Comparison of ENCODE assay signal across 29 mouse cellular contexts in the genomic region with DNA sequence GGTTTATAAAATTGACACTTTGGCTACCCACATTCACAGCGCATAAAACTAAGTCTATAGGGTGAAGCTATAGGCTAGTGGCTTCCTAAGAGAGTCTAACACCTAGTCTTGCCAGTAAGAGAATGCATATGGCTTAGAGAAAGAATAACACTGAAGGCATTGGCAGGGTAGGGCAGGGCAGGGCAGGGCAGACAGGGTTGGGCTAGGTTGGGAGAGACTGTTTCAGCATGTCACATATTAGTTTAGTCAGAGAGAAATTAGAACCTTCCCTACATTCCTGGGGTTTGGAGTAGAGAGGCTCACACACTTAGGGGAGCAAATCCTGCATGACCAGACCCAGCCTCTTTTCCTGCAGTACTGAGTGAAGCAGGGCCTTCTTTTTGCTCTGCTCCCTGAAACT. TPM values are rescaled to one million over a fixed set of nuclear protein-coding genes. Genes with fewer than 3 reads are reported as not detected.
A peak's percentile ranks its signal among the peaks of the same experiment; 100 is the strongest.
DNase-seq lines count a peak whose midpoint lies in the region; ATAC-seq and TF ChIP-seq lines count a peak whose summit lies in the region.
"Had no signal": no experiment of that assay in that cellular context is flagged by ENCODE, and none has a peak within 500 bp of the region (broad histone marks: within the 10 kb centered on the region; RNA-seq: fewer than 3 reads in every experiment).

No protein-coding gene starts in this region.

- peak overlapping the region; percentile 57 for H3K4me2 ChIP-seq in heart, embryonic 11.5 days
- H3K4me2 ChIP-seq in heart, postnatal 0 days (ENCODE audit: low read depth, low read length), result peak overlapping the region; percentile 74
- no peak overlapping the region for H3K4me2 ChIP-seq in limb, embryonic 15.5 days
- no peak overlapping the region for H3K4me2 ChIP-seq in stomach, embryonic 14.5 days (replicated peaks; ENCODE audit: low read depth, low read length)
- H3K4me2 ChIP-seq: hindbrain, embryonic 12.5 days; limb, embryonic 13.5 days; liver, embryonic 13.5 days; midbrain, embryonic 11.5 days had no signal

- H3K9ac ChIP-seq in heart, embryonic 11.5 days (ENCODE audit: low read depth, low read length), result peak overlapping the region; percentile 65
- H3K9ac ChIP-seq in heart, postnatal 0 days (replicated peaks; ENCODE audit: low read depth, low read length), result peak overlapping the region; percentile 72
- no peak overlapping the region for H3K9ac ChIP-seq in limb, embryonic 15.5 days
- H3K9ac ChIP-seq in stomach, embryonic 14.5 days (replicated peaks; ENCODE audit: low read depth, low read length), result no peak overlapping the region
- H3K9ac ChIP-seq: forebrain, postnatal 0 days; hindbrain, embryonic 12.5 days; limb, embryonic 13.5 days; liver, embryonic 13.5 days had no signal

- WGBS in heart, embryonic 11.5 days (ENCODE audit: insufficient replicate concordance), result 56% methylated on average over 1 of the region's 1 CpGs
- 55% methylated on average over 1 of the region's 1 CpGs for WGBS in heart, postnatal 0 days
- 58% methylated on average over 1 of the region's 1 CpGs for WGBS in limb, embryonic 15.5 days
- 76% methylated on average over 1 of the region's 1 CpGs for WGBS in stomach, embryonic 14.5 days

- no peak for ATAC-seq in heart, embryonic 11.5 days (replicated peaks; ENCODE audit: insufficient number of reproducible peaks, low FRiP score, low TSS enrichment)
- ATAC-seq in heart, postnatal 0 days (ENCODE audit: insufficient read depth, low read depth), result no peak
- no peak for ATAC-seq in limb, embryonic 15.5 days (ENCODE audit: insufficient number of reproducible peaks, low FRiP score, low TSS enrichment, low read depth)
- 0 out of 2 replicates have a peak, but pooled peaks have one; percentile 28 for ATAC-seq in stomach, embryonic 14.5 days (ENCODE audit: insufficient number of reproducible peaks, insufficient read depth, low FRiP score, low read depth)
- no peak for ATAC-seq in frontal cortex, adult (ENCODE audit: low TSS enrichment)
- ATAC-seq: forebrain, postnatal 0 days; Patski had no signal

- no peak for DNase-seq in heart, adult 9 months (ENCODE audit: low spot score in 2 of 2)
- no peak for DNase-seq in heart, postnatal 0 days (ENCODE audit: low spot score)
- no peak for DNase-seq in heart, postnatal 36 days
- DNase-seq: adrenal gland, postnatal 36 days; B cell, adult 2 months; cerebellum, adult 9-11 months; forebrain, postnatal 0 days; kidney, postnatal 10 days; liver, embryonic 13.5 days; lung, adult 2 months; lung, postnatal 14 days; spleen, adult 18-20 months; thymus, adult 18-20 months; thymus, postnatal 4 days had no signal

- H3K36me3 ChIP-seq in heart, embryonic 11.5 days (ENCODE audit: control insufficient read depth, insufficient read depth, low read length), result no peaks in the 10 kb centered on the region
- no peaks in the 10 kb centered on the region; the same call in 1 of the 2 replicates for H3K36me3 ChIP-seq in heart, postnatal 0 days (replicated peaks; ENCODE audit: control insufficient read depth, insufficient read depth, low read length)
- H3K36me3 ChIP-seq in limb, embryonic 15.5 days, result no peaks in the 10 kb centered on the region
- no peaks in the 10 kb centered on the region for H3K36me3 ChIP-seq in stomach, embryonic 14.5 days (ENCODE audit: control insufficient read depth, insufficient read depth, low read length)
- H3K36me3 ChIP-seq: hindbrain, embryonic 12.5 days; limb, embryonic 13.5 days; liver, embryonic 13.5 days had no signal

- intact Hi-C loops in heart, postnatal 36 days (cut with DNase I), result no loop called here

- no peaks in the 10 kb centered on the region for H3K27me3 ChIP-seq in heart, embryonic 11.5 days (ENCODE audit: control insufficient read depth, insufficient read depth, low read length)
- H3K27me3 ChIP-seq in heart, postnatal 0 days (ENCODE audit: control insufficient read depth, insufficient read depth, low read length), result no peaks in the 10 kb centered on the region
- H3K27me3 ChIP-seq in limb, embryonic 15.5 days, result no peaks in the 10 kb centered on the region
- H3K27me3 ChIP-seq in stomach, embryonic 14.5 days (ENCODE audit: control insufficient read depth, insufficient read depth, low read length), result no peaks in the 10 kb centered on the region
- H3K27me3 ChIP-seq: Patski had no signal

- no peak for TF ChIP-seq CTCF in heart, postnatal 0 days (IDR thresholded peaks at IDR 0.05; ENCODE audit: low read depth)

- peak overlapping the region; percentile 34 for H3K4me3 ChIP-seq in heart, embryonic 11.5 days (ENCODE audit: low read depth, low read length)
- H3K4me3 ChIP-seq in heart, postnatal 0 days (ENCODE audit: low read depth, low read length), result peak overlapping the region; percentile 51
- no peak overlapping the region for H3K4me3 ChIP-seq in limb, embryonic 15.5 days
- no peak overlapping the region for H3K4me3 ChIP-seq in stomach, embryonic 14.5 days (ENCODE audit: low read depth, low read length)
- H3K4me3 ChIP-seq: hindbrain, embryonic 12.5 days; limb, embryonic 13.5 days; liver, embryonic 13.5 days had no signal

- H3K27ac ChIP-seq in heart, embryonic 11.5 days (ENCODE audit: low read depth, low read length), result peak overlapping the region; percentile 73
- H3K27ac ChIP-seq in heart, postnatal 0 days (ENCODE audit: low read depth), result peak overlapping the region; percentile 99
- 0 out of 2 replicates have a peak overlapping the region, but pooled peaks have one; percentile 11 for H3K27ac ChIP-seq in limb, embryonic 15.5 days
- H3K27ac ChIP-seq in stomach, embryonic 14.5 days (ENCODE audit: low read length), result no peak overlapping the region
- H3K27ac ChIP-seq: hindbrain, embryonic 12.5 days; limb, embryonic 13.5 days; liver, embryonic 13.5 days had no signal

- TF ChIP-seq EP300 in heart, postnatal 0 days (IDR thresholded peaks at IDR 0.05; ENCODE audit: low read depth), result no peak

- H3K9me3 ChIP-seq in heart, embryonic 11.5 days (replicated peaks; ENCODE audit: control insufficient read depth, low read length), result no peaks in the 10 kb centered on the region
- no peaks in the 10 kb centered on the region for H3K9me3 ChIP-seq in heart, postnatal 0 days (replicated peaks; ENCODE audit: control insufficient read depth, low read length)
- no peaks in the 10 kb centered on the region for H3K9me3 ChIP-seq in limb, embryonic 15.5 days
- H3K9me3 ChIP-seq in stomach, embryonic 14.5 days (ENCODE audit: control insufficient read depth, low read depth, low read length), result no peaks in the 10 kb centered on the region
- H3K9me3 ChIP-seq: G1E; hindbrain, embryonic 12.5 days; limb, embryonic 13.5 days; liver, embryonic 13.5 days had no signal

- H3K4me1 ChIP-seq in heart, embryonic 11.5 days (ENCODE audit: control insufficient read depth, insufficient read depth, low read length), result peaks cover 17% of the 10 kb centered on the region
- H3K4me1 ChIP-seq in heart, postnatal 0 days (ENCODE audit: control insufficient read depth, insufficient read depth), result peaks cover 23% of the 10 kb centered on the region
- H3K4me1 ChIP-seq in limb, embryonic 15.5 days, result peaks cover 12% of the 10 kb centered on the region
- no peaks in the 10 kb centered on the region for H3K4me1 ChIP-seq in stomach, embryonic 14.5 days (ENCODE audit: control insufficient read depth, insufficient read depth, low read length)

RNA-seq across cellular contexts. Expression of a gene that starts 0.7 kb away (rescaled TPM):
- polyA plus RNA-seq in heart, embryonic 11.5 days (2014; fragmentation: Nextera tagmentation; extraction: Ambion mirVana), result 106 and 127 TPM in 2 replicates
- total RNA-seq in heart, postnatal 0 days (2014; rRNA removed; ENCODE audit: low replicate concordance), result 190 and 249 TPM in 2 replicates
- polyA plus RNA-seq in heart, postnatal 0 days (2015; fragmentation: Nextera tagmentation; extraction: Ambion mirVana), result 96.8 and 104 TPM in 2 replicates
- 100 to 1,000 TPM; 111 to 118 TPM for total RNA-seq in heart, postnatal 36 days (2021)
- polyA plus RNA-seq in limb, embryonic 15.5 days (2015; fragmentation: Nextera tagmentation; extraction: Ambion mirVana), result 20.6 and 45.9 TPM in 2 replicates
- polyA plus RNA-seq in stomach, embryonic 14.5 days (2014; fragmentation: Nextera tagmentation; extraction: Ambion mirVana), result 0.17 and 0.29 TPM in 2 replicates
- total RNA-seq: neutrophil, adult 5-6 weeks had no signal

RNA-seq across cellular contexts. Expression of a gene that starts 6.6 kb away (rescaled TPM):
- polyA plus RNA-seq in heart, embryonic 11.5 days (2014; fragmentation: Nextera tagmentation; extraction: Ambion mirVana), result 78.1 and 84.6 TPM in 2 replicates
- total RNA-seq in heart, postnatal 0 days (2014; rRNA removed; ENCODE audit: low replicate concordance), result 71.2 and 91.6 TPM in 2 replicates
- polyA plus RNA-seq in heart, postnatal 0 days (2015; fragmentation: Nextera tagmentation; extraction: Ambion mirVana), result 42.6 and 42.9 TPM in 2 replicates
- total RNA-seq in heart, postnatal 36 days (2021), result 100 to 1,000 TPM in 1 of 2 experiments, 10 to 100 TPM in 1; 97.8 to 104 TPM
- polyA plus RNA-seq in limb, embryonic 15.5 days (2015; fragmentation: Nextera tagmentation; extraction: Ambion mirVana), result 79.3 and 80.3 TPM in 2 replicates
- 86.9 and 88.1 TPM in 2 replicates for polyA plus RNA-seq in stomach, embryonic 14.5 days (2014; fragmentation: Nextera tagmentation; extraction: Ambion mirVana)

RNA-seq across cellular contexts. Expression of a gene that starts 11.1 kb away (rescaled TPM):
- 23.6 and 28.0 TPM in 2 replicates for polyA plus RNA-seq in heart, embryonic 11.5 days (2014; fragmentation: Nextera tagmentation; extraction: Ambion mirVana)
- total RNA-seq in heart, postnatal 0 days (2014; rRNA removed; ENCODE audit: low replicate concordance), result 17.7 and 25.0 TPM in 2 replicates
- polyA plus RNA-seq in heart, postnatal 0 days (2015; fragmentation: Nextera tagmentation; extraction: Ambion mirVana), result 11.5 and 13.0 TPM in 2 replicates
- under 1 TPM; 0.92 to 1.00 TPM for total RNA-seq in heart, postnatal 36 days (2021)
- 13.2 and 51.7 TPM in 2 replicates for polyA plus RNA-seq in limb, embryonic 15.5 days (2015; fragmentation: Nextera tagmentation; extraction: Ambion mirVana)
- 0.29 TPM in 1 of 2 replicates, not detected in the other for polyA plus RNA-seq in stomach, embryonic 14.5 days (2014; fragmentation: Nextera tagmentation; extraction: Ambion mirVana)
- total RNA-seq: adrenal gland, postnatal 36 days; common myeloid progenitor, adult 5-6 weeks; G1E; layer of hippocampus, adult 18-20 months; layer of hippocampus, postnatal 14 days; megakaryocyte progenitor cell, adult 5-6 weeks; neutrophil, adult 5-6 weeks had no signal
- polyA plus RNA-seq: forebrain, embryonic 11.5 days; G1E; Patski had no signal

RNA-seq across cellular contexts. Expression of a gene that starts 26.6 kb away (rescaled TPM):
- 5.4 and 7.2 TPM in 2 replicates for polyA plus RNA-seq in heart, embryonic 11.5 days (2014; fragmentation: Nextera tagmentation; extraction: Ambion mirVana)
- 8.8 and 29.8 TPM in 2 replicates for total RNA-seq in heart, postnatal 0 days (2014; rRNA removed; ENCODE audit: low replicate concordance)
- polyA plus RNA-seq in heart, postnatal 0 days (2015; fragmentation: Nextera tagmentation; extraction: Ambion mirVana), result 2.8 and 3.0 TPM in 2 replicates
- total RNA-seq in heart, postnatal 36 days (2021), result 10 to 100 TPM; 20.9 to 21.1 TPM
- 6.7 and 7.2 TPM in 2 replicates for polyA plus RNA-seq in limb, embryonic 15.5 days (2015; fragmentation: Nextera tagmentation; extraction: Ambion mirVana)
- 8.4 and 9.8 TPM in 2 replicates for polyA plus RNA-seq in stomach, embryonic 14.5 days (2014; fragmentation: Nextera tagmentation; extraction: Ambion mirVana)

RNA-seq across cellular contexts. Expression of a gene that starts 27.3 kb away (rescaled TPM):
- polyA plus RNA-seq in heart, embryonic 11.5 days (2014; fragmentation: Nextera tagmentation; extraction: Ambion mirVana), result 13.4 and 18.8 TPM in 2 replicates
- total RNA-seq in heart, postnatal 0 days (2014; rRNA removed; ENCODE audit: low replicate concordance), result 11.1 and 14.2 TPM in 2 replicates
- 11.4 and 11.9 TPM in 2 replicates for polyA plus RNA-seq in heart, postnatal 0 days (2015; fragmentation: Nextera tagmentation; extraction: Ambion mirVana)
- 1 to 10 TPM; 6.6 to 7.1 TPM for total RNA-seq in heart, postnatal 36 days (2021)
- 31.9 and 33.5 TPM in 2 replicates for polyA plus RNA-seq in limb, embryonic 15.5 days (2015; fragmentation: Nextera tagmentation; extraction: Ambion mirVana)
- polyA plus RNA-seq in stomach, embryonic 14.5 days (2014; fragmentation: Nextera tagmentation; extraction: Ambion mirVana), result 20.5 and 20.7 TPM in 2 replicates

Comparison
In these comparisons a context has a peak if more than half of its experiments do, and no peak if none do; other contexts are left out.
1. H3K4me2 ChIP-seq: peak in heart, embryonic 11.5 days (single experiment) and heart, postnatal 0 days (single experiment); none in limb, embryonic 15.5 days (single experiment) and stomach, embryonic 14.5 days (single experiment).
2. H3K4me3 ChIP-seq: peak in heart, embryonic 11.5 days (single experiment) and heart, postnatal 0 days (single experiment); none in limb, embryonic 15.5 days (single experiment) and stomach, embryonic 14.5 days (single experiment).
3. H3K9ac ChIP-seq: peak in heart, embryonic 11.5 days (single experiment) and heart, postnatal 0 days (single experiment); none in limb, embryonic 15.5 days (single experiment) and stomach, embryonic 14.5 days (single experiment).
4. RNA of a gene that starts 0.7 kb away (polyA plus RNA-seq): 106 to 127 TPM in heart, embryonic 11.5 days, 96.8 to 104 TPM in heart, postnatal 0 days and 20.6 to 45.9 TPM in limb, embryonic 15.5 days; 0.17 to 0.29 TPM in stomach, embryonic 14.5 days; every median in the first group is over 10 times any median in the second.